Mouse (Mus musculus): ENCODE data around the gene Taf10. TPM values are rescaled to one million over a fixed set of nuclear protein-coding genes. Genes with fewer than 3 reads are reported as not detected.

The Taf10 gene
- total and polyA plus RNA-seq, 2 experiments: 87.3 to 296 TPM

GRCm38 (mm10) chr7:105784556-105784955, 40.4 kb upstream of the Taf10 start:
- no peak overlapping the region for H3K4me3 ChIP-seq (ENCODE audit: insufficient read depth, low read depth, low read length)
- H3K9ac ChIP-seq (ENCODE audit: low read depth, low read length): no peak overlapping the region
- no peak overlapping the region for H3K27ac ChIP-seq (replicated peaks; ENCODE audit: insufficient read depth, low read depth, low read length)
- H3K4me1 ChIP-seq (ENCODE audit: control insufficient read depth, insufficient read depth, low read length): no peaks in the 10 kb centered on the region
- no peaks in the 10 kb centered on the region for H3K79me2 ChIP-seq (ENCODE audit: control insufficient read depth, insufficient read depth, low read length)
- no peaks in the 10 kb centered on the region for H3K36me3 ChIP-seq (ENCODE audit: control insufficient read depth, insufficient read depth, low read length)
- 61% methylated on average over 4 of the region's 4 CpGs for WGBS
- TF ChIP-seq POLR2A (IDR thresholded peaks at IDR 0.05; ENCODE audit: extremely low read depth, insufficient read depth, low read length) (no peak), CTCF (IDR thresholded peaks at IDR 0.05; ENCODE audit: low read depth, low read length) (no peak)
- peaks cover 8% of the 10 kb centered on the region for H3K27me3 ChIP-seq (ENCODE audit: control insufficient read depth, insufficient read depth, low read length)
- DNase-seq (ENCODE audit: extremely low read depth, low read depth, low spot score): no peak

- H3K27me3 ChIP-seq (ENCODE audit: control insufficient read depth, insufficient read depth, low read length): peaks cover 8% of the 10 kb centered on the region
- no peak overlapping the region for H3K27ac ChIP-seq (replicated peaks; ENCODE audit: insufficient read depth, low read depth, low read length)
- H3K79me2 ChIP-seq (ENCODE audit: control insufficient read depth, insufficient read depth, low read length): no peaks in the 10 kb centered on the region
- H3K36me3 ChIP-seq (ENCODE audit: control insufficient read depth, insufficient read depth, low read length): no peaks in the 10 kb centered on the region
- no peak for DNase-seq (ENCODE audit: extremely low read depth, low read depth, low spot score)
- H3K9ac ChIP-seq (ENCODE audit: low read depth, low read length): no peak overlapping the region
- WGBS: 63% methylated on average over 4 of the region's 4 CpGs
- H3K4me1 ChIP-seq (ENCODE audit: control insufficient read depth, insufficient read depth, low read length): no peaks in the 10 kb centered on the region; the same call in 1 of the 2 replicates
- TF ChIP-seq CTCF (IDR thresholded peaks at IDR 0.05; ENCODE audit: low read depth, low read length): no peak
- no peak for TF ChIP-seq POLR2A (IDR thresholded peaks at IDR 0.05; ENCODE audit: extremely low read depth, insufficient read depth, low read length)
- no peak overlapping the region for H3K4me3 ChIP-seq (ENCODE audit: insufficient read depth, low read depth, low read length)
Measured at GRCm38 (mm10) chr7:105783861-105784260, 39.7 kb upstream of the Taf10 start.

- peak overlapping the region; percentile 52 for H3K27ac ChIP-seq (replicated peaks; ENCODE audit: insufficient read depth, low read depth, low read length)
- no peak for DNase-seq (ENCODE audit: extremely low read depth, low read depth, low spot score)
- H3K79me2 ChIP-seq (ENCODE audit: control insufficient read depth, insufficient read depth, low read length): no peaks in the 10 kb centered on the region
- WGBS: 44% methylated on average over 4 of the region's 4 CpGs
- no peak overlapping the region for H3K9ac ChIP-seq (ENCODE audit: low read depth, low read length)
- H3K4me1 ChIP-seq (ENCODE audit: control insufficient read depth, insufficient read depth, low read length): no peaks in the 10 kb centered on the region; the same call in 1 of the 2 replicates
- no peaks in the 10 kb centered on the region for H3K27me3 ChIP-seq (ENCODE audit: control insufficient read depth, insufficient read depth, low read length)
- no peaks in the 10 kb centered on the region for H3K36me3 ChIP-seq (ENCODE audit: control insufficient read depth, insufficient read depth, low read length)
- no peak overlapping the region for H3K4me3 ChIP-seq (ENCODE audit: insufficient read depth, low read depth, low read length)
- TF ChIP-seq POLR2A (IDR thresholded peaks at IDR 0.05; ENCODE audit: extremely low read depth, insufficient read depth, low read length): no peak
- TF ChIP-seq CTCF (IDR thresholded peaks at IDR 0.05; ENCODE audit: low read depth, low read length): no peak
Measured at GRCm38 (mm10) chr7:105778553-105779265, 34.5 kb upstream of the Taf10 start.

- no peak for DNase-seq (ENCODE audit: extremely low read depth, low read depth, low spot score)
- WGBS: 60% methylated on average over 13 of the region's 13 CpGs
- Histone ChIP-seq H3K9ac (ENCODE audit: low read depth, low read length) (no peak overlapping the region), H3K27ac (replicated peaks; ENCODE audit: insufficient read depth, low read depth, low read length) (peak overlapping the region; percentile 22), H3K79me2 (ENCODE audit: control insufficient read depth, insufficient read depth, low read length) (no peaks in the 10 kb centered on the region), H3K4me3 (ENCODE audit: insufficient read depth, low read depth, low read length) (no peak overlapping the region), H3K4me1 (ENCODE audit: control insufficient read depth, insufficient read depth, low read length) (no peaks in the 10 kb centered on the region; the same call in 1 of the 2 replicates), H3K36me3 (ENCODE audit: control insufficient read depth, insufficient read depth, low read length) (no peaks in the 10 kb centered on the region), H3K27me3 (ENCODE audit: control insufficient read depth, insufficient read depth, low read length) (no peaks in the 10 kb centered on the region)
- TF ChIP-seq CTCF (IDR thresholded peaks at IDR 0.05; ENCODE audit: low read depth, low read length): no peak
- TF ChIP-seq POLR2A (IDR thresholded peaks at IDR 0.05; ENCODE audit: extremely low read depth, insufficient read depth, low read length): no peak
Measured at GRCm38 (mm10) chr7:105777797-105778552, 33.8 kb upstream of the Taf10 start.

- Histone ChIP-seq H3K27ac (replicated peaks; ENCODE audit: insufficient read depth, low read depth, low read length) (no peak overlapping the region), H3K79me2 (ENCODE audit: control insufficient read depth, insufficient read depth, low read length) (no peaks in the 10 kb centered on the region), H3K4me3 (ENCODE audit: insufficient read depth, low read depth, low read length) (no peak overlapping the region), H3K9ac (ENCODE audit: low read depth, low read length) (no peak overlapping the region), H3K36me3 (ENCODE audit: control insufficient read depth, insufficient read depth, low read length) (no peaks in the 10 kb centered on the region), H3K27me3 (ENCODE audit: control insufficient read depth, insufficient read depth, low read length) (no peaks in the 10 kb centered on the region), H3K4me1 (ENCODE audit: control insufficient read depth, insufficient read depth, low read length) (no peaks in the 10 kb centered on the region; the same call in 1 of the 2 replicates)
- TF ChIP-seq CTCF (IDR thresholded peaks at IDR 0.05; ENCODE audit: low read depth, low read length) (no peak), POLR2A (IDR thresholded peaks at IDR 0.05; ENCODE audit: extremely low read depth, insufficient read depth, low read length) (no peak)
- WGBS: 95% methylated on average over 1 of the region's 1 CpGs
- no peak for DNase-seq (ENCODE audit: extremely low read depth, low read depth, low spot score)
Measured at GRCm38 (mm10) chr7:105777316-105777715, 33.2 kb upstream of the Taf10 start.
